Mouse (Mus musculus) gastrocnemius, adult 2 months (tissue): ENCODE data around the gene Phf14. TPM values are rescaled to one million over a fixed set of nuclear protein-coding genes. Genes with fewer than 3 reads are reported as not detected.
"Not testable (repeated sequence)": the region's sequence is repeated elsewhere in the genome, so short reads cannot be mapped to it uniquely, and the experiment has no call there.

Experiments
- DNase-seq: peaks from one replicate; pipeline ENCODE4 v3.0.0; 2022
- H3K27ac ChIP-seq: fragments of 200-600 bp; 2 replicates; pipeline ENCODE4 v1.8.1; 2022; ENCODE audit warnings: mild to moderate bottlenecking
- H3K4me3 ChIP-seq: fragments of 200-600 bp; 2 replicates; pipeline ENCODE4 v1.8.1; 2022; ENCODE audit warnings: mild to moderate bottlenecking, moderate library complexity
- CTCF ChIP-seq: fragments of 200-600 bp; IDR thresholded peaks from 2 replicates; pipeline ENCODE4 v1.8.1; 2022; ENCODE audit warnings: antibody characterized with exemption, mild to moderate bottlenecking, moderate library complexity
- intact Hi-C: fragments of 180-260 bp; cut with DNase I; formaldehyde crosslinking; loops from one replicate; pipeline ENCODE4 v1.15.1; 2025
- total RNA-seq, 2 experiments: library from RNA; stranded (reverse); gene quantifications; 2 replicates each; pipeline ENCODE4 v1.2.3; 2021

Phf14 gene
- total RNA-seq, 2 experiments from 2014 or later: 24.0 to 27.5 TPM

DNA sequence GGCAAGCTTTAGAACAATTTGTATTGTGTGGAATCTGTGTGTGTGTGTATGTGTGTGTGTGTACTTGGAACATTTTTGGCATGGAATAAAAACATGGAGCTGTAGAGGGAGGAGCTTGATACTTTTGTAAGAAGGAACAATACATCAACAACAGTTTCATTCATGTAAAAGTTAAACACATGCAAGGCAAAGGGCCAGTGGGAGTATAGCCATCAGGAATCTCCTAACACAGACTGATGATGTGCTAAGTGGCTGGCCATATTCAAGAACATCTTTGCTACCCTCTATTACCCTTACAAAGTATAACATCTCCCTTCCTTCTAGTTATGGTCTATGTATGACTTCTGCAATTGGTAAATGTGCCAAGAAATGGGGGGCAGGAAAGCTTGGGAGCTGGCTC, 215.2 kb downstream of the Phf14 start:
- no peak for DNase-seq
- Histone ChIP-seq H3K27ac (no peak overlapping the region), H3K4me3 (no peak overlapping the region)
- intact Hi-C loops: no loop called here
- no peak for TF ChIP-seq CTCF

DNA sequence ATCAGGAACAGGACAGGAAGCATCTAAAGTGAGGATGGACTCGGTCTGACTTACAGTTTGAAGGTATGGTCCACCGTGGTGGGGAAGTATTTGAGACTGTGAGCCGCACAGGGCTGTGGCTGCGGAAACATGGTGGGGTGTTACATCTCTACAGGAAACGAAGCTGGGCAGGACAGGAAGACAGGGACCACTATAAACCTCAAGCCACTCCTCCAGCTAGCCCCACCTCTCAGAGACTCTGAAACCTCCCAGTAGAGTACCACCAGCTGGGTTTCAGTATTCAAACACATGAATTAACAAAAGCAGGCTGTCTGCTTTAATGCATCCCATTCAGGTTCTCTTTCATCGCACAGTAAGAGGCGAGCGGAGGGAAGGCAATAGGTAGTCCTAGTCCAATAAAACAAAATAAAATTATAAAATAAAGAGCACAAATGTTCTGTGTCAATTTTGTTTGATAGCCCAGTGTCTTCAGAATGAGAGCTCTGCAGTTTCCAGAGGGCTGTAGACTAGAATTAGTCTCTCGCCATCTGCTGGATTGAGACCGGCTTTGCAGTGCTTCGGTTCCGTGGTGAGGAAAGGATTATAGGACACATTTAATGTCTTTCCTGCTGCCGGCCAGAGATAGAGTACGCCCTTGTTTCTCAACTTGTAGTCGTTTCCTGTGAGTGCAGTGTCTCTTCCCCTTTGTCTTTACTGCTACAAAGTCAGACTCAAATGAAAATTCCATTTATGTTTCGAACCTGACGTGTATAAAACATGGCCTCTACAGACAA, 217.6 kb downstream of the Phf14 start:
- intact Hi-C loops: no loop called here
- no peak overlapping the region for H3K27ac ChIP-seq
- TF ChIP-seq CTCF: peak; percentile 70
- H3K4me3 ChIP-seq: peak overlapping the region; percentile 23; the same call in 1 of the 2 replicates
- peak; percentile 28 for DNase-seq

DNA sequence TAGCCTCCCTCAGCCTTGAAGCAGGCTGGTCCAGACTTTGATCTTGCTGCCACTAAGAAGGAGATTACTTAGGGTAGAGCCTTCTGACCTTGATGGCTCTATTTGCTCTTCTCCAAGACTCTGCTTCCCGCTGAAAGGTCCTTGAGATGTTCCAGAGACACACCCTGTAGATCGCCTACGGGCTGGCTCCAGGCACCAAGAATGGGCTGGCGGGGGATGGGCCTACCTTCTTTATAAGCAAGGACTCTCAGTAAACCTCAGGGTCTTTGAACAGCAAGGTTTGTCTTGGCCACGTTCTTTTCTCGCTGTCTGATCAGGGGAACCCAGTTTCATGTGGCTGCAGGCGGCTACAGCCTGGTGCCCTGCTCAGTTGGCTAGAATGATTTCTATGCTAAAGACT, 219.0 kb downstream of the Phf14 start:
- H3K27ac ChIP-seq, H3K4me3 ChIP-seq, DNase-seq, intact Hi-C loops: not testable (repeated sequence)

DNA sequence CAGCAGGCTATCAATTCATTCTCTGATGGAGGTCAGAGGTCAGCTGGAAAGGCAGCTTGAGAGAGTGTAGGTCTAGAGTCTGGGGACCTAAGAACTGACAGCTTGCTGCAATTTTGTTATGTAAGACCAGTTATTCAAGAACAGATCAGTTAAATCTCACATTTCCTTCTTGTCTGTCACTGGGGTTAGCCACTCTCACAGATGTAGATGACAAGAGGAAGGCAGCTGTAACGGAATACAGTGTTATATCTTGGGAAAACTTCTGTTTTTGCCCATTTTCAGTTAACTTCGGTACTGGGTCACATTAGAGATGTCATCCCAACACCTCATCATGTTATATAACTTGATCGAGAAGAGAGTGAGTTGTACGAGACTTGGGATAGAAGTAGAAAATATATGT, 219.7 kb downstream of the Phf14 start:
- no peak overlapping the region for H3K27ac ChIP-seq
- H3K4me3 ChIP-seq: no peak overlapping the region
- intact Hi-C loops: no loop called here
- TF ChIP-seq CTCF: no peak
- no peak for DNase-seq

Other genes starting within 250 kb of the Phf14 start
- 1,000 to 10,000 TPM; 1,409 to 1,719 TPM for gene Ndufa4, start 312 bp upstream of the Phf14 start, total RNA-seq